Mouse (Mus musculus): ENCODE measurements at regions not wholly inside any gene's neighbourhood (a gene's known extent, or its start where the extent isn't known, plus 50 kb on each side); places are given as distances from the start of the nearest gene placed in this dataset.

- Histone ChIP-seq H3K9ac (ENCODE audit: low read length) (no peak overlapping the region), H3K27me3 (ENCODE audit: control insufficient read depth, insufficient read depth, low read length) (no peaks in the 10 kb centered on the region), H3K9me3 (ENCODE audit: control insufficient read depth, low read length) (no peaks in the 10 kb centered on the region; the same call in 1 of the 2 replicates), H3K36me3 (ENCODE audit: control insufficient read depth, insufficient read depth, low read length) (no peaks in the 10 kb centered on the region), H3K4me1 (ENCODE audit: control insufficient read depth in 2 of 2, insufficient read depth in 2 of 2, low read length in 2 of 2) (peaks cover 18 to 29% of the 10 kb centered on the region in 2 experiments), H3K4me3 (ENCODE audit: control insufficient read depth in 1 of 2, insufficient read depth in 1 of 2, low read depth in 1 of 2, low read length in 2 of 2) (no peak overlapping the region), H3K27ac (replicated peaks in 1 of 2; ENCODE audit: control insufficient read depth in 1 of 2, insufficient read depth in 1 of 2, low read depth in 2 of 2, low read length in 2 of 2) (peak overlapping the region in 1 of 2 experiments; percentile 79; a peak in 2 of 4 replicates), H3K4me2 (ENCODE audit: low read length) (no peak overlapping the region)
- 17% methylated on average over 5 of the region's 5 CpGs for WGBS
- ATAC-seq (ENCODE audit: insufficient number of reproducible peaks, insufficient read depth, low FRiP score, low read depth) = peak; percentile 46; the same call in 1 of the 2 replicates
Measured at GRCm38 (mm10) chr9:49988064-49988463, 189.3 kb upstream of the Ncam1 start.

GRCm38 (mm10) chr9:49987481-49987880 lies 188.8 kb upstream of the Ncam1 start:
- H3K4me3 ChIP-seq (ENCODE audit: control insufficient read depth in 1 of 2, insufficient read depth in 1 of 2, low read depth in 1 of 2, low read length in 2 of 2) = no peak overlapping the region
- H3K4me1 ChIP-seq (ENCODE audit: control insufficient read depth in 2 of 2, insufficient read depth in 2 of 2, low read length in 2 of 2) = peaks cover 18 to 29% of the 10 kb centered on the region in 2 experiments
- H3K9ac ChIP-seq (ENCODE audit: low read length) = no peak overlapping the region
- no peak overlapping the region for H3K4me2 ChIP-seq (ENCODE audit: low read length)
- no peak for ATAC-seq (ENCODE audit: insufficient number of reproducible peaks, insufficient read depth, low FRiP score, low read depth)
- no peaks in the 10 kb centered on the region for H3K36me3 ChIP-seq (ENCODE audit: control insufficient read depth, insufficient read depth, low read length)
- peak overlapping the region in 1 of 2 experiments; percentile 35; a peak in 2 of 4 replicates for H3K27ac ChIP-seq (replicated peaks in 1 of 2; ENCODE audit: control insufficient read depth in 1 of 2, insufficient read depth in 1 of 2, low read depth in 2 of 2, low read length in 2 of 2)
- no peaks in the 10 kb centered on the region; the same call in 1 of the 2 replicates for H3K9me3 ChIP-seq (ENCODE audit: control insufficient read depth, low read length)
- H3K27me3 ChIP-seq (ENCODE audit: control insufficient read depth, insufficient read depth, low read length) = no peaks in the 10 kb centered on the region

- Histone ChIP-seq H3K4me1 (ENCODE audit: control insufficient read depth in 2 of 2, insufficient read depth in 2 of 2, low read length in 2 of 2) (peaks cover 26 to 37% of the 10 kb centered on the region in 2 experiments), H3K4me2 (ENCODE audit: low read length) (no peak overlapping the region), H3K27me3 (ENCODE audit: control insufficient read depth, insufficient read depth, low read length) (no peaks in the 10 kb centered on the region), H3K9ac (ENCODE audit: low read length) (no peak overlapping the region), H3K36me3 (ENCODE audit: control insufficient read depth, insufficient read depth, low read length) (no peaks in the 10 kb centered on the region), H3K9me3 (ENCODE audit: control insufficient read depth, low read length) (no peaks in the 10 kb centered on the region), H3K4me3 (ENCODE audit: control insufficient read depth in 1 of 2, insufficient read depth in 1 of 2, low read depth in 1 of 2, low read length in 2 of 2) (no peak overlapping the region), H3K27ac (replicated peaks in 1 of 2; ENCODE audit: control insufficient read depth in 1 of 2, insufficient read depth in 1 of 2, low read depth in 2 of 2, low read length in 2 of 2) (peak overlapping the region; percentile 61 to 79)
- WGBS = 47% methylated on average over 7 of the region's 7 CpGs
- peak; percentile 83 for ATAC-seq (ENCODE audit: insufficient number of reproducible peaks, insufficient read depth, low FRiP score, low read depth)
Measured at GRCm38 (mm10) chr9:49980344-49981207, 181.9 kb upstream of the Ncam1 start.

- WGBS = 12% methylated on average over 11 of the region's 11 CpGs
- peak overlapping the region; percentile 87 to 91 for H3K27ac ChIP-seq (replicated peaks in 1 of 2; ENCODE audit: control insufficient read depth in 1 of 2, insufficient read depth in 1 of 2, low read depth in 2 of 2, low read length in 2 of 2)
- H3K27me3 ChIP-seq (ENCODE audit: control insufficient read depth, insufficient read depth, low read length) = no peaks in the 10 kb centered on the region
- peak overlapping the region; percentile 42 for H3K4me2 ChIP-seq (ENCODE audit: low read length)
- H3K4me1 ChIP-seq (ENCODE audit: control insufficient read depth in 2 of 2, insufficient read depth in 2 of 2, low read length in 2 of 2) = peaks cover 28 to 48% of the 10 kb centered on the region in 2 experiments
- peak; percentile 81 for ATAC-seq (ENCODE audit: insufficient number of reproducible peaks, insufficient read depth, low FRiP score, low read depth)
- H3K9ac ChIP-seq (ENCODE audit: low read length) = peak overlapping the region; percentile 31; the same call in 1 of the 2 replicates
- peak overlapping the region in 1 of 2 experiments; percentile 4; a peak in 1 of 4 replicates for H3K4me3 ChIP-seq (ENCODE audit: control insufficient read depth in 1 of 2, insufficient read depth in 1 of 2, low read depth in 1 of 2, low read length in 2 of 2)
- no peaks in the 10 kb centered on the region for H3K36me3 ChIP-seq (ENCODE audit: control insufficient read depth, insufficient read depth, low read length)
- no peaks in the 10 kb centered on the region for H3K9me3 ChIP-seq (ENCODE audit: control insufficient read depth, low read length)
Measured at GRCm38 (mm10) chr9:49975938-49976671, 177.4 kb upstream of the Ncam1 start.

- H3K9me3 ChIP-seq (ENCODE audit: control insufficient read depth, low read length) = no peaks in the 10 kb centered on the region
- no peaks in the 10 kb centered on the region for H3K36me3 ChIP-seq (ENCODE audit: control insufficient read depth, insufficient read depth, low read length)
- no peaks in the 10 kb centered on the region for H3K27me3 ChIP-seq (ENCODE audit: control insufficient read depth, insufficient read depth, low read length)
- peaks cover 16 to 33% of the 10 kb centered on the region in 2 experiments for H3K4me1 ChIP-seq (ENCODE audit: control insufficient read depth in 2 of 2, insufficient read depth in 2 of 2, low read length in 2 of 2)
- ATAC-seq (ENCODE audit: insufficient number of reproducible peaks, insufficient read depth, low FRiP score, low read depth) = no peak
- H3K27ac ChIP-seq (replicated peaks in 1 of 2; ENCODE audit: control insufficient read depth in 1 of 2, insufficient read depth in 1 of 2, low read depth in 2 of 2, low read length in 2 of 2) = no peak overlapping the region
- no peak overlapping the region for H3K4me3 ChIP-seq (ENCODE audit: control insufficient read depth in 1 of 2, insufficient read depth in 1 of 2, low read depth in 1 of 2, low read length in 2 of 2)
- 74% methylated on average over 5 of the region's 5 CpGs for WGBS
- H3K4me2 ChIP-seq (ENCODE audit: low read length) = no peak overlapping the region
- no peak overlapping the region for H3K9ac ChIP-seq (ENCODE audit: low read length)
Measured at GRCm38 (mm10) chr9:49973974-49974495, 175.3 kb upstream of the Ncam1 start.

GRCm38 (mm10) chr9:49969429-49969828 lies 170.7 kb upstream of the Ncam1 start:
- Histone ChIP-seq H3K4me3 (ENCODE audit: control insufficient read depth in 1 of 2, insufficient read depth in 1 of 2, low read depth in 1 of 2, low read length in 2 of 2) (no peak overlapping the region), H3K27me3 (ENCODE audit: control insufficient read depth, insufficient read depth, low read length) (no peaks in the 10 kb centered on the region), H3K4me1 (ENCODE audit: control insufficient read depth in 2 of 2, insufficient read depth in 2 of 2, low read length in 2 of 2) (peaks cover 3 to 11% of the 10 kb centered on the region in 2 experiments; a peak in 3 of 4 replicates), H3K9ac (ENCODE audit: low read length) (no peak overlapping the region), H3K4me2 (ENCODE audit: low read length) (no peak overlapping the region), H3K27ac (replicated peaks in 1 of 2; ENCODE audit: control insufficient read depth in 1 of 2, insufficient read depth in 1 of 2, low read depth in 2 of 2, low read length in 2 of 2) (no peak overlapping the region), H3K9me3 (ENCODE audit: control insufficient read depth, low read length) (no peaks in the 10 kb centered on the region), H3K36me3 (ENCODE audit: control insufficient read depth, insufficient read depth, low read length) (no peaks in the 10 kb centered on the region)
- ATAC-seq (ENCODE audit: insufficient number of reproducible peaks, insufficient read depth, low FRiP score, low read depth) = no peak
- WGBS = 66% methylated on average over 6 of the region's 6 CpGs

- Histone ChIP-seq H3K4me1 (ENCODE audit: control insufficient read depth in 2 of 2, insufficient read depth in 2 of 2, low read length in 2 of 2) (peaks cover 9 to 29% of the 10 kb centered on the region in 2 experiments), H3K9ac (ENCODE audit: low read length) (no peak overlapping the region), H3K4me3 (ENCODE audit: control insufficient read depth in 1 of 2, insufficient read depth in 1 of 2, low read depth in 1 of 2, low read length in 2 of 2) (no peak overlapping the region), H3K27me3 (ENCODE audit: control insufficient read depth, insufficient read depth, low read length) (no peaks in the 10 kb centered on the region), H3K36me3 (ENCODE audit: control insufficient read depth, insufficient read depth, low read length) (no peaks in the 10 kb centered on the region), H3K27ac (replicated peaks in 1 of 2; ENCODE audit: control insufficient read depth in 1 of 2, insufficient read depth in 1 of 2, low read depth in 2 of 2, low read length in 2 of 2) (no peak overlapping the region), H3K4me2 (ENCODE audit: low read length) (no peak overlapping the region), H3K9me3 (ENCODE audit: control insufficient read depth, low read length) (no peaks in the 10 kb centered on the region)
- 80% methylated on average over 4 of the region's 4 CpGs for WGBS
- no peak for ATAC-seq (ENCODE audit: insufficient number of reproducible peaks, insufficient read depth, low FRiP score, low read depth)
Measured at GRCm38 (mm10) chr9:49964666-49965065, 165.9 kb upstream of the Ncam1 start.

Measured in heart, embryonic 14.5 days (tissue).